Mouse (Mus musculus) CH12.LX (cell line): Measurements from ENCODE around the gene Eps15l1. TPM values are rescaled to one million over a fixed set of nuclear protein-coding genes. Genes with fewer than 3 reads are reported as not detected.

ENCODE experiments used
- DNase-seq: peaks from one replicate; pipeline ENCODE4 v3.0.0-alpha.2; 2013; ENCODE audit errors: extremely low read depth
- H3K27ac ChIP-seq: 2 replicates; pipeline ENCODE4 v1.5.1; 2012; ENCODE audit warnings: low read depth, mild to moderate bottlenecking, control low read depth, moderate library complexity; ENCODE audit not compliant: insufficient read depth
- H3K27me3 ChIP-seq: replicated peaks from 2 replicates; pipeline ENCODE3; 2012; ENCODE audit warnings: inconsistent platforms
- H3K36me3 ChIP-seq, 2 experiments: replicated peaks in 1 of 2; 2 replicates each; pipeline versions ENCODE3 to v1.6.1; 2012; ENCODE audit warnings: inconsistent platforms in 1 of 2, low read length in 1 of 2, mild to moderate bottlenecking in 1 of 2, mixed read lengths in 1 of 2, moderate library complexity in 1 of 2; ENCODE audit not compliant: control insufficient read depth in 1 of 2, insufficient read depth in 1 of 2
- H3K4me1 ChIP-seq, 2 experiments: 2 replicates each; pipeline ENCODE4 v1.6.1; 2012; ENCODE audit warnings: inconsistent platforms in 1 of 2, moderate library complexity in 1 of 2; ENCODE audit not compliant: insufficient read depth in 2 of 2, control insufficient read depth in 1 of 2
- H3K4me2 ChIP-seq: 2 replicates; pipeline ENCODE4 v1.6.1; 2012; ENCODE audit warnings: low read depth, mild to moderate bottlenecking, control low read depth; ENCODE audit not compliant: poor library complexity, insufficient read depth, severe bottlenecking
- H3K4me3 ChIP-seq, 3 experiments: fragments of 150-350 bp in 1 of 3; sonication (generic) in 1 of 3; replicated peaks in 1 of 3; 2 replicates each; pipeline versions ENCODE3 to v1.5.1; 2011 to 2012; ENCODE audit warnings: low read depth in 2 of 3, low read length in 2 of 3, mild to moderate bottlenecking in 2 of 3, moderate library complexity in 2 of 3, control low read depth in 1 of 3, improper control_type of control experiment in 1 of 3, inconsistent platforms in 1 of 3, mixed read lengths in 1 of 3; ENCODE audit not compliant: poor library complexity in 1 of 3
- H3K79me2 ChIP-seq: replicated peaks from 2 replicates; pipeline ENCODE4 v1.6.1; 2012; ENCODE audit warnings: mild to moderate bottlenecking, moderate library complexity; ENCODE audit not compliant: control insufficient read depth, poor library complexity, insufficient read depth, severe bottlenecking; ENCODE audit errors: extremely low read depth
- H3K9ac ChIP-seq: 2 replicates; pipeline ENCODE4 v1.6.1; 2012; ENCODE audit warnings: low read depth, mild to moderate bottlenecking, control low read depth, moderate library complexity; ENCODE audit not compliant: insufficient read depth
- H3K9me3 ChIP-seq: replicated peaks from 2 replicates; pipeline ENCODE3; 2012; ENCODE audit warnings: low read length, inconsistent platforms, mixed read lengths
- BHLHE40 ChIP-seq: IDR thresholded peaks from 2 replicates; pipeline ENCODE4 v1.6.1; 2011; ENCODE audit warnings: mild to moderate bottlenecking, low read depth, low read length, improper control_type of control experiment
- CHD1 ChIP-seq: IDR thresholded peaks from 2 replicates; pipeline ENCODE4 v1.6.1; 2012; ENCODE audit warnings: low read depth, low read length, improper control_type of control experiment, inconsistent platforms
- CHD2 ChIP-seq: IDR thresholded peaks from 2 replicates; pipeline ENCODE4 v1.6.1; 2011; ENCODE audit warnings: low read length, improper control_type of control experiment
- CTCF ChIP-seq, 2 experiments: IDR thresholded peaks in 1 of 2; conservative IDR thresholded peaks in 1 of 2; 2 replicates each; pipeline ENCODE4 v1.5.1; 2011 to 2012; ENCODE audit warnings: low read depth in 2 of 2, low read length in 2 of 2, improper control_type of control experiment in 1 of 2, inconsistent platforms in 1 of 2, mild to moderate bottlenecking in 1 of 2, moderate library complexity in 1 of 2
- E2F4 ChIP-seq: IDR thresholded peaks from 2 replicates; pipeline ENCODE4 v1.6.1; 2011; ENCODE audit warnings: low read depth, low read length, improper control_type of control experiment; ENCODE audit not compliant: insufficient replicate concordance
- ELF1 ChIP-seq: IDR thresholded peaks from 2 replicates; pipeline ENCODE4 v1.6.1; 2014; ENCODE audit warnings: low read depth, mild to moderate bottlenecking, inconsistent platforms, low read length, improper control_type of control experiment
- EP300 ChIP-seq: IDR thresholded peaks from 2 replicates; pipeline ENCODE4 v1.6.1; 2011; ENCODE audit warnings: low read length, improper control_type of control experiment
- ETS1 ChIP-seq: conservative IDR thresholded peaks from 2 replicates; pipeline ENCODE4 v1.6.1; 2012; ENCODE audit warnings: low read depth, mild to moderate bottlenecking, inconsistent platforms, low read length, improper control_type of control experiment, moderate library complexity
- GABPA ChIP-seq: IDR thresholded peaks from 2 replicates; pipeline ENCODE4 v1.6.1; 2012; ENCODE audit warnings: low read depth, low read length, improper control_type of control experiment, inconsistent platforms; ENCODE audit not compliant: insufficient replicate concordance
- HCFC1 ChIP-seq: IDR thresholded peaks from 2 replicates; pipeline ENCODE4 v1.6.1; 2012; ENCODE audit warnings: low read depth, mild to moderate bottlenecking, inconsistent platforms, low read length, improper control_type of control experiment
- IRF4 ChIP-seq: IDR thresholded peaks from 2 replicates; pipeline ENCODE4 v1.6.1; 2014; ENCODE audit warnings: low read depth, mild to moderate bottlenecking, inconsistent platforms, low read length, improper control_type of control experiment
- JUN ChIP-seq: IDR thresholded peaks from 2 replicates; pipeline ENCODE4 v1.6.1; 2011; ENCODE audit warnings: low read depth, mild to moderate bottlenecking, low read length, improper control_type of control experiment, moderate library complexity; ENCODE audit not compliant: insufficient read depth
- JUND ChIP-seq: conservative IDR thresholded peaks from 2 replicates; pipeline ENCODE4 v1.6.1; 2011; ENCODE audit warnings: low read depth, low read length, improper control_type of control experiment
- KAT2A ChIP-seq: IDR thresholded peaks from 2 replicates; pipeline ENCODE4 v1.6.1; 2012; ENCODE audit warnings: low read length, improper control_type of control experiment, inconsistent platforms; ENCODE audit not compliant: insufficient replicate concordance
- MAFK ChIP-seq: IDR thresholded peaks from 2 replicates; pipeline ENCODE4 v1.6.1; 2011; ENCODE audit warnings: low read length, improper control_type of control experiment; ENCODE audit not compliant: insufficient replicate concordance
- MAX ChIP-seq: IDR thresholded peaks from 2 replicates; pipeline ENCODE4 v1.6.1; 2011; ENCODE audit warnings: low read length, improper control_type of control experiment
- MAZ ChIP-seq: IDR thresholded peaks from 2 replicates; pipeline ENCODE4 v1.6.1; 2012; ENCODE audit warnings: low read depth, mild to moderate bottlenecking, inconsistent platforms, low read length, improper control_type of control experiment, moderate library complexity
- MEF2A ChIP-seq: IDR thresholded peaks from 2 replicates; pipeline ENCODE4 v1.6.1; 2014; ENCODE audit warnings: low read depth, mild to moderate bottlenecking, inconsistent platforms, low read length, improper control_type of control experiment, borderline replicate concordance
- MXI1 ChIP-seq: IDR thresholded peaks from 2 replicates; pipeline ENCODE4 v1.6.1; 2011; ENCODE audit warnings: mild to moderate bottlenecking, low read depth, low read length, improper control_type of control experiment
- MYC ChIP-seq: IDR thresholded peaks from 2 replicates; pipeline ENCODE4 v1.6.1; 2011; ENCODE audit warnings: low read depth, mild to moderate bottlenecking, improper control_type of control experiment, low read length
- NELFE ChIP-seq: IDR thresholded peaks from 2 replicates; pipeline ENCODE4 v1.6.1; 2011; ENCODE audit warnings: low read depth, low read length, improper control_type of control experiment
- NRF1 ChIP-seq: IDR thresholded peaks from 2 replicates; pipeline ENCODE4 v1.6.1; 2014; ENCODE audit warnings: low read depth, mild to moderate bottlenecking, inconsistent platforms, low read length, improper control_type of control experiment, moderate library complexity
- PAX5 ChIP-seq: IDR thresholded peaks from 2 replicates; pipeline ENCODE4 v1.6.1; 2012; ENCODE audit warnings: low read length, inconsistent platforms, mixed read lengths
- POLR2A ChIP-seq: IDR thresholded peaks from 2 replicates; pipeline ENCODE4 v1.6.1; 2011; ENCODE audit warnings: low read depth, mild to moderate bottlenecking, improper control_type of control experiment, low read length
- POLR2AphosphoS2 ChIP-seq: IDR thresholded peaks from 2 replicates; pipeline ENCODE4 v1.6.1; 2011; ENCODE audit warnings: low read depth, low read length, improper control_type of control experiment
- RAD21 ChIP-seq: IDR thresholded peaks from 2 replicates; pipeline ENCODE4 v1.6.1; 2011; ENCODE audit warnings: low read depth, mild to moderate bottlenecking, low read length, improper control_type of control experiment, moderate library complexity
- RCOR1 ChIP-seq: conservative IDR thresholded peaks from 2 replicates; pipeline ENCODE4 v1.6.1; 2012; ENCODE audit warnings: low read depth, mild to moderate bottlenecking, inconsistent platforms, low read length, improper control_type of control experiment
- SIN3A ChIP-seq: IDR thresholded peaks from 2 replicates; pipeline ENCODE4 v1.6.1; 2012; ENCODE audit warnings: low read length, improper control_type of control experiment, inconsistent platforms
- SMC3 ChIP-seq: IDR thresholded peaks from 2 replicates; pipeline ENCODE4 v1.6.1; 2011; ENCODE audit warnings: low read depth, low read length, improper control_type of control experiment
- TBP ChIP-seq: conservative IDR thresholded peaks from 2 replicates; pipeline ENCODE4 v1.6.1; 2011; ENCODE audit warnings: low read depth, low read length, improper control_type of control experiment
- TCF12 ChIP-seq: IDR thresholded peaks from 2 replicates; pipeline ENCODE4 v1.6.1; 2014; ENCODE audit warnings: low read depth, mild to moderate bottlenecking, inconsistent platforms, low read length, improper control_type of control experiment
- UBTF ChIP-seq: IDR thresholded peaks from 2 replicates; pipeline ENCODE4 v1.6.1; 2012; ENCODE audit warnings: low read depth, mild to moderate bottlenecking, inconsistent platforms, low read length, improper control_type of control experiment, moderate library complexity
- USF1 ChIP-seq: IDR thresholded peaks from 2 replicates; pipeline ENCODE4 v1.6.1; 2014; ENCODE audit warnings: low read depth, mild to moderate bottlenecking, inconsistent platforms, low read length, improper control_type of control experiment
- USF2 ChIP-seq: conservative IDR thresholded peaks from 2 replicates; pipeline ENCODE4 v1.6.1; 2011; ENCODE audit warnings: low read depth, low read length, improper control_type of control experiment
- ZC3H11A ChIP-seq: IDR thresholded peaks from 2 replicates; pipeline ENCODE4 v1.6.1; 2012; ENCODE audit warnings: low read depth, mild to moderate bottlenecking, inconsistent platforms, low read length, improper control_type of control experiment
- ZKSCAN1 ChIP-seq: IDR thresholded peaks from 2 replicates; pipeline ENCODE4 v1.6.1; 2012; ENCODE audit warnings: low read depth, inconsistent platforms, low read length, improper control_type of control experiment, borderline replicate concordance
- ZMIZ1 ChIP-seq: IDR thresholded peaks from 2 replicates; pipeline ENCODE4 v1.6.1; 2012; ENCODE audit warnings: low read depth, mild to moderate bottlenecking, inconsistent platforms, low read length, improper control_type of control experiment
- ZNF384 ChIP-seq: IDR thresholded peaks from 2 replicates; pipeline ENCODE4 v1.6.1; 2012; ENCODE audit warnings: low read depth, low read length, improper control_type of control experiment, inconsistent platforms
- dilution Hi-C: fragments of 300-500 bp; cut with MboI; formaldehyde crosslinking; loops from 2 replicates; pipeline ENCODE4 v1.14.3; 2020; ENCODE audit warnings: low sequenced_read_pairs; ENCODE audit not compliant: extremely low pct_unique_long_range_greater_than_20kb, extremely low pct_ligation_motif_present
- in situ Hi-C: fragments of 300-500 bp; cut with MboI; formaldehyde crosslinking; loops from 3 replicates; pipeline ENCODE4 v1.14.3; 2019; ENCODE audit warnings: low sequenced_read_pairs, low pct_ligation_motif_present, low pct_unique_long_range_greater_than_20kb, mixed read lengths
- polyA plus RNA-seq: library from polyadenylated mRNA; unstranded; fragments of >175 nt; gene quantifications from 2 replicates; pipeline ENCODE4 v1.2.1, GENCODE M21; 2012; ENCODE audit warnings: low read depth; ENCODE audit not compliant: insufficient read length
- total RNA-seq, 2 experiments: library from RNA; depleted of rRNA; stranded (reverse); fragments of 300-350 nt in 1 of 2; fragments of >200 nt in 1 of 2; gene quantifications; 2 replicates each; pipeline ENCODE4 v1.2.3; 2012 to 2014

Eps15l1 gene
- total and polyA plus RNA-seq, 3 experiments, result 21.7 to 49.4 (median 25.6) TPM

DNA sequence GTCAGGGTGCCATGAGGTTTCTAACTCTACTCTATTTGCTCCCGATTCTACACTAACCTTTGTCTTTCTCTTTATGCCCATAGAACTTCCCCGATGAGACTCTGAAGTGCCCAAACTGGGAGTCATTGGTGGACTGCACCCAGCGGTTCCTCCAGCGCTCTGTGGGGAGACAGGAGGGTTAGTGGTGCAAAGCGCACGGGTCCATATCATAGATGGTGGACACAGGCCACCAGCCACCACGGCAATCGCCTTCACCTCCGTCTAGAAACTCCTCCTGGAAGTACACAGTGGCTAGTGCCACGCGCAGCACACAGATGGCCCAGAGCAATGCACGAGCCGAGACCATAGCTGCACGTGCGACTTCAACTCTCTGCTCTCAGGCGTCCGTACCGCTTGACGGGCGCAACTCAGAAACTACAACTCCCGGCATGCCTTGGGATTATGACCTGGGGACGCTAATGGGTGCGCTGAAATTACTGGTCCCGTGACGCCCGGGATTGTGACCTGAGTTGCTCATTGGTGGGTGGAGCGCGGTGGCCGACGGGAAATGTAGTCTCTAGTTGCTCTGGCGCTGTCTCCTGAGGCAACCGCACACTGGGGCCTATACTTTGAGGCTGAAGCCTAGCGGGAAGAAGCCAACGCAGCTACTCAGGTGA is 22.2 kb upstream of the Eps15l1 start, which contains the start of the genes Calr3 and 1700030K09Rik:
TSS of gene Calr3 (minus strand) at position 533 of the 656 bp plus-strand sequence.
TSS of gene 1700030K09Rik (plus strand) at position 543 of the 656 bp plus-strand sequence.
- in situ Hi-C loops, result no loop called here
- peak within 1 kb of the TSS; percentile 38 for H3K27ac ChIP-seq
- dilution Hi-C loops, result no loop called here
- peak within 1 kb of the TSS; percentile 59 for H3K9ac ChIP-seq
- DNase-seq, result peak; percentile 99
- H3K4me3 ChIP-seq, result peak within 1 kb of the TSS; percentile 63 to 66 (median 64)
- TF ChIP-seq USF2 (peak; percentile 71), TCF12 (peak; percentile 68; the same call in 1 of the 2 replicates), RCOR1 (no peak), ZNF384 (no peak), PAX5 (no peak), GABPA (peak; percentile 67; the same call in 1 of the 2 replicates), POLR2A (peak; percentile 82), POLR2AphosphoS2 (no peak; the same call in 1 of the 2 replicates), MEF2A (no peak), ZMIZ1 (peak; percentile 48), CTCF (conservative IDR thresholded peaks at IDR 0.05 in 1 of 2, IDR thresholded peaks at IDR 0.05 in 1 of 2; ENCODE audit: low read depth in 2 of 2, low read length in 2 of 2) (no peak), TBP (peak; percentile 19; the same call in 1 of the 2 replicates), ZC3H11A (no peak), NRF1 (peak; percentile 64), IRF4 (no peak), NELFE (peak; percentile 77), SIN3A (no peak), UBTF (no peak), RAD21 (no peak), HCFC1 (peak; percentile 96), ETS1 (no peak), USF1 (peak; percentile 88), BHLHE40 (peak; percentile 99), E2F4 (0 out of 2 replicates have a peak, but pooled peaks have one; percentile 12), EP300 (no peak), SMC3 (no peak), KAT2A (peak; percentile 98), CHD1 (no peak), MXI1 (peak; percentile 85), JUN (no peak), MAZ (no peak), JUND (no peak), MYC (peak; percentile 94; the same call in 1 of the 2 replicates), ELF1 (peak; percentile 40), MAFK (no peak), MAX (peak; percentile 76; the same call in 1 of the 2 replicates), ZKSCAN1 (no peak), CHD2 (peak; percentile 97)
- H3K9me3 ChIP-seq, result no peaks in the 10 kb centered on the region
- no peaks in the 10 kb centered on the region for H3K27me3 ChIP-seq
- peaks cover 11 to 23% of the 10 kb centered on the region in 2 experiments for H3K36me3 ChIP-seq
- H3K4me1 ChIP-seq, result peaks cover 9 to 40% of the 10 kb centered on the region in 2 experiments
- H3K79me2 ChIP-seq, result peaks cover 6% of the 10 kb centered on the region; the same call in 1 of the 2 replicates
- peak within 1 kb of the TSS; percentile 97 for H3K4me2 ChIP-seq
